Comparison of ENCODE assay signal across 17 mouse cellular contexts in genomic region chr2:130144703-130145324, GRCm38 (mm10). TPM values are rescaled to one million over a fixed set of nuclear protein-coding genes. Genes with fewer than 3 reads are reported as not detected.
"Had no signal": no experiment of that assay in that cellular context is flagged by ENCODE, and none has a peak within 500 bp of the region (broad histone marks: within the 10 kb centered on the region; RNA-seq: fewer than 3 reads in every experiment).

No protein-coding gene starts in this region.

- H3K4me2 ChIP-seq: kidney, embryonic 15.5 days; limb, embryonic 13.5 days had no signal

- DNase-seq: kidney, postnatal 36 days; layer of hippocampus, adult 9-11 months; left cerebral cortex, postnatal 4 days; lung, adult 18-20 months; lung, postnatal 36 days; right cerebral cortex, postnatal 14 days; thymus, postnatal 36 days had no signal

- H3K4me3 ChIP-seq: kidney, embryonic 15.5 days; limb, embryonic 13.5 days had no signal

- H3K9ac ChIP-seq: kidney, embryonic 15.5 days; limb, embryonic 13.5 days; liver, embryonic 14.5 days had no signal

- H3K27ac ChIP-seq: kidney, embryonic 15.5 days; limb, embryonic 13.5 days; liver, embryonic 14.5 days had no signal

- H3K36me3 ChIP-seq: kidney, embryonic 15.5 days; limb, embryonic 13.5 days had no signal

- H3K27me3 ChIP-seq: kidney, embryonic 15.5 days; limb, embryonic 13.5 days had no signal

- H3K4me1 ChIP-seq: kidney, embryonic 15.5 days; limb, embryonic 13.5 days had no signal

- H3K9me3 ChIP-seq: kidney, embryonic 15.5 days; limb, embryonic 13.5 days had no signal

RNA-seq across cellular contexts. Expression of gene Tgm6, which starts 32.6 kb away (rescaled TPM):
- total RNA-seq: liver, adult 2 months; megakaryocyte progenitor cell, adult 5-6 weeks had no signal
- polyA plus RNA-seq: kidney, embryonic 15.5 days; limb, embryonic 13.5 days; liver, adult 2 months; liver, embryonic 14.5 days; lung, embryonic 16.5 days; spleen, adult 2 months; stomach, embryonic 16.5 days; thymus, postnatal 0 days had no signal

RNA-seq across cellular contexts. Expression of gene Tmc2, which starts 50.2 kb away (rescaled TPM):
- total RNA-seq: left cerebral cortex, postnatal 4 days; liver, adult 2 months; megakaryocyte progenitor cell, adult 5-6 weeks had no signal
- polyA plus RNA-seq: kidney, embryonic 15.5 days; limb, embryonic 13.5 days; liver, adult 2 months; liver, embryonic 14.5 days; lung, embryonic 16.5 days; midbrain, embryonic 14.5 days; spleen, adult 2 months; stomach, embryonic 16.5 days had no signal
